Mouse (Mus musculus) spleen, embryonic (tissue): ENCODE data around the gene Atp13a5.

Experiments
- CTCF ChIA-PET: fragments of 350-600 bp; sonication (Branson Sonifier 250); formaldehyde crosslinking; loops from one replicate; lab custom pipeline; 2022; lab: Charles Lee

Gene Atp13a5

GRCm38 (mm10) chr16:29205581-29205980 lies 173.0 kb downstream of the Atp13a5 start:
- CTCF ChIA-PET, result interaction anchor here (0.8 kb wide), 1 partner anchor 966 kb away, joined by 3 read pairs; no protein-coding TSS in a partner anchor

- CTCF ChIA-PET, result no interaction called here
Observed at GRCm38 (mm10) chr16:29204875-29205274, 173.7 kb downstream of the Atp13a5 start.

DNA sequence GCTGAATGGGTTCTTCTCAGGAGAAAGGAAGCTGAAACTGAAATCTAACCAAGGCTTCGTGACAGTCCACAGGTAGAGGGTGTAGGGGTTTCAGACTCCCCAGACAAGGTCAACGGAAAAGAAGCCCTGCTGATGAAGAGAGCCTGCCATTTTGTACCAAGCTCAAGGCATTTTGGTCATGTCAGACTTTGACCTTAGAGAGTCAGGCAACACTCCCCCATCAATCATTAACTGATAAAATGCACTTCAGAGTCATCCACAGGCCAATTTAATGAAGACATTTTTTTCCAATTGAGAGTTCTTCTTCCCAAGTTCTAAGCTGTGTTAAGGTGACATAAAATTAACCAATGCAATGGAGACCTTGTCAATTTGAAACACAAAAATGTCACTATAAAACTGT lies 177.4 kb downstream of the Atp13a5 start:
- CTCF ChIA-PET, result no interaction called here

GRCm38 (mm10) chr16:29198461-29198860 lies 180.1 kb downstream of the Atp13a5 start:
- CTCF ChIA-PET, result no interaction called here

DNA sequence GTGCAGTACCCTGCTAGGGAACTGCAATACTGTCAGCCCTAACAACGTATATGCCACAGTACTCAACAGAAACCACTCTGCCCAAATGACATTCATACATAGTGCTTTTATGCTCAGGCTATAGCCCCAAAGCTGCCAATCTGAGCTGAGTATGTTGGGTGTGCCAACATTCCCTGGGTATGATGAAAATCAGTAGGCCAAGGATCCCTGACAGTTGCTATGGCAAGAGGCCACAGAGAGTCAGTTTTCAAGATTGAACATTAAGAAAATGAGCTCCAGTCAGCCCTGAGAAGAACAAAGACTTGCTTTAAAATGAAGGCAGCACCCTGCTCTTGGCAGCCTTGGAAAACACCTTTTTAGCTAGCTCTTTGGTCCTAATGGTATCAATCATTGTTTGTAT lies 183.4 kb downstream of the Atp13a5 start:
- CTCF ChIA-PET, result no interaction called here

GRCm38 (mm10) chr16:29193981-29194380 lies 184.6 kb downstream of the Atp13a5 start:
- CTCF ChIA-PET, result no interaction called here

GRCm38 (mm10) chr16:29192911-29193310 lies 185.6 kb downstream of the Atp13a5 start:
- CTCF ChIA-PET, result no interaction called here
